Mouse (Mus musculus) midbrain, embryonic 16.5 days (tissue): Measurements from ENCODE around the gene Aagab. TPM values are rescaled to one million over a fixed set of nuclear protein-coding genes. Genes with fewer than 3 reads are reported as not detected.
A peak's percentile ranks its signal among the peaks of the same experiment; 100 is the strongest.

Experiments
- ATAC-seq: fragments of 200-750 bp; cut with Nextera tagmentation; 2 replicates; pipeline ENCODE4 v1.8.0; 2017; ENCODE audit warnings: moderate TSS enrichment
- H3K27ac ChIP-seq: fragments of 300-500 bp; sonication (generic); 2 replicates; pipeline ENCODE4 v1.5.1; 2014; ENCODE audit warnings: mild to moderate bottlenecking, low read length, mixed read lengths
- H3K27me3 ChIP-seq: fragments of 300-500 bp; sonication (generic); 2 replicates; pipeline ENCODE4 v1.6.1; 2014; ENCODE audit warnings: low read depth, low read length, mixed read lengths; ENCODE audit not compliant: control insufficient read depth, insufficient read depth
- H3K36me3 ChIP-seq: fragments of 300-500 bp; sonication (generic); 2 replicates; pipeline ENCODE4 v1.6.1; 2014; ENCODE audit warnings: mild to moderate bottlenecking, low read length, moderate library complexity, mixed read lengths; ENCODE audit not compliant: control insufficient read depth, insufficient read depth
- H3K4me1 ChIP-seq: fragments of 300-500 bp; sonication (generic); 2 replicates; pipeline ENCODE4 v1.6.1; 2014; ENCODE audit warnings: mild to moderate bottlenecking, low read length, mixed read lengths; ENCODE audit not compliant: control insufficient read depth, insufficient read depth
- H3K4me2 ChIP-seq: fragments of 300-500 bp; sonication (generic); 2 replicates; pipeline ENCODE4 v1.6.1; 2014; ENCODE audit warnings: mild to moderate bottlenecking, low read length, mixed read lengths
- H3K4me3 ChIP-seq: fragments of 300-500 bp; sonication (generic); 2 replicates; pipeline ENCODE4 v1.5.1; 2014; ENCODE audit warnings: low read depth, mild to moderate bottlenecking, low read length, moderate library complexity, mixed read lengths
- H3K9ac ChIP-seq: fragments of 300-500 bp; sonication (generic); 2 replicates; pipeline ENCODE4 v1.6.1; 2014; ENCODE audit warnings: low read depth, low read length, mixed read lengths
- H3K9me3 ChIP-seq: fragments of 300-500 bp; sonication (generic); replicated peaks from 2 replicates; pipeline ENCODE4 v1.6.1; 2014; ENCODE audit warnings: mild to moderate bottlenecking, low read length, mixed read lengths; ENCODE audit not compliant: control insufficient read depth, poor library complexity, severe bottlenecking
- WGBS: fragments of 180-500 bp; shearing (Covaris S2); extraction: QIAGEN DNeasy Blood & Tissue Kit; methylation state at CpG from one replicate; pipeline ENCODE4 v1.1.7; 2014; 5-methylcytosine and 5-hydroxymethylcytosine counted together
- polyA plus RNA-seq: library from polyadenylated mRNA; unstranded; fragments of >200 nt; fragmentation: Nextera tagmentation; extraction: Ambion mirVana; gene quantifications from 2 replicates; pipeline ENCODE4 v1.2.1, GENCODE M21; 2015

Gene Aagab
- polyA plus RNA-seq, 1 experiment from 2014 or later: 69.6 TPM

- 82% methylated on average over 9 of the region's 9 CpGs for whole genome bisulfite sequencing
- Histone ChIP-seq H3K4me3 (no peak overlapping the region), H3K9me3 (no peaks in the 10 kb centered on the region), H3K27me3 (no peaks in the 10 kb centered on the region), H3K4me1 (peaks cover 4% of the 10 kb centered on the region; the same call in 1 of the 2 replicates), H3K27ac (no peak overlapping the region), H3K4me2 (no peak overlapping the region), H3K36me3 (0 out of 2 replicates have a peak, but pooled peaks cover 2% of the 10 kb centered on the region), H3K9ac (no peak overlapping the region)
- ATAC-seq: no peak
These were observed 45.4 kb downstream of the Aagab start for GRCm38 (mm10) chr9:63647581-63648519.

DNA sequence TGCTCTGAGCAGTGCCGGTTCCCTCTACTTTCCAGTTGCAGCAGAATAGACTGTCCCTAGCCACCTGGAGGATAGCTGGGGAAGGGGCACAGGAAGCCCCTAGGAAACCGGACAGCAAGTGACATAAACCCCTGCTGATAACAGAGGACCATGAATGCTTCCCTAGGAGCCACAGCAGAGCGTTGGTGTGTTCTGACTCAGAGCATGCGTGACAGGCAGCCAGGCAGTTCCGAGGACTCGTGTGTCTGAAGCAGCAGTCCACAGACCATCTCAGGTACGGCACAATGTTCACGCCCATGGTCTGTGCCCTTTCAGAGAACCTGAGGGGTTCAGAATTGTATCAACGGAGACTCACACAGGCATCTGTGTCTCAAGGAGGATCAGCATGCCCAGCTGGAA lies 46.1 kb downstream of the Aagab start:
- Histone ChIP-seq H3K9me3 (no peaks in the 10 kb centered on the region), H3K4me2 (no peak overlapping the region), H3K27ac (no peak overlapping the region), H3K4me3 (no peak overlapping the region), H3K27me3 (no peaks in the 10 kb centered on the region), H3K9ac (no peak overlapping the region), H3K4me1 (peaks cover 6% of the 10 kb centered on the region; the same call in 1 of the 2 replicates), H3K36me3 (0 out of 2 replicates have a peak, but pooled peaks cover 2% of the 10 kb centered on the region)
- no peak for ATAC-seq
- 80% methylated on average over 9 of the region's 9 CpGs for WGBS

GRCm38 (mm10) chr9:63649841-63650545 lies 47.5 kb downstream of the Aagab start:
- 91% methylated on average over 8 of the region's 8 CpGs for WGBS
- H3K4me2 ChIP-seq: no peak overlapping the region
- H3K27ac ChIP-seq: no peak overlapping the region
- H3K4me3 ChIP-seq: no peak overlapping the region
- peaks cover 10% of the 10 kb centered on the region; the same call in 1 of the 2 replicates for H3K4me1 ChIP-seq
- H3K9me3 ChIP-seq: no peaks in the 10 kb centered on the region
- H3K36me3 ChIP-seq: no peaks in the 10 kb centered on the region
- no peak overlapping the region for H3K9ac ChIP-seq
- ATAC-seq: no peak
- H3K27me3 ChIP-seq: no peaks in the 10 kb centered on the region

DNA sequence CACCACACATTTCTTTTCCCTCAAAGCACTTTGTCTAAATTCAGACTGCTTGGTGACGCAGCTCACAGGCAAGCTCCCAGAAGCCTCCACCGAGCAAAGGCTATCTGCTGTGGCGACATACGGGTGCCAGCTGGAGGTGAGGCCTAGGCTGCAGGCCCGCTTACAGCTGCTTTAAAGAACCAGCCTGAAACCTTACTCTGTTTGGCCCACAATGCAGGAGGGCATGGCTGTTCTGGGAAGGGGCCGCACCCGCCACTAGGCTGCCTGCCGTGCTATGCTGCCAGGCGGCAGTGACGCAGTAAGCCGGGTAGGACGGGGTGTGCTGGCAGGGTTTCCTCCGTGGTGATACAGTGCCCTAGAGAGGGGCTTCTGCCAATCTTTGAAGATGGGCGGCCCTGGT lies 48.4 kb downstream of the Aagab start:
- H3K27me3 ChIP-seq: no peaks in the 10 kb centered on the region
- H3K4me3 ChIP-seq: no peak overlapping the region
- H3K4me2 ChIP-seq: no peak overlapping the region
- H3K9ac ChIP-seq: no peak overlapping the region
- no peaks in the 10 kb centered on the region for H3K36me3 ChIP-seq
- ATAC-seq: no peak
- no peaks in the 10 kb centered on the region for H3K9me3 ChIP-seq
- H3K4me1 ChIP-seq: peaks cover 12% of the 10 kb centered on the region; the same call in 1 of the 2 replicates
- H3K27ac ChIP-seq: peak overlapping the region; percentile 44; the same call in 1 of the 2 replicates
- WGBS: 75% methylated on average over 14 of the region's 14 CpGs

DNA sequence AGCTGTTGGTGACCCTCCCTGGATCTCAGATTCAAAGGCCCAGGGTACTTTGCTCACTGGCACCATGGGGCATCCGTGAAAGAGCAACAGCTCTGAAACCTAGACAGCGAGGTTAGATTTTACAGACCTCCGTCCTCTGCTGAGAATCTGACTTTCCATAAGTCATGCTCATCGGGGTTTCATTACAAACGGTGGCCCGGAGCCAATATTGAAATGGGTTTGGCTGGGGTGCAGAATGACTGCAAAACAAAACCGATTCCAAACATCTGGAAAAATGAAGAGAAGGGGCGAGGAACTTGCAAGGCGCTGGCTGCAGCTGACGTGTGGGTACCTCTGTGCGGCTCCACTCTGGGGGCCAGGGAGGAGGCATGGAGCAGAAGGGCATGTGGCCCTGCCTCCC lies 49.1 kb downstream of the Aagab start:
- H3K9ac ChIP-seq: no peak overlapping the region
- H3K4me3 ChIP-seq: no peak overlapping the region
- WGBS: 77% methylated on average over 11 of the region's 11 CpGs
- H3K9me3 ChIP-seq: no peaks in the 10 kb centered on the region
- H3K27ac ChIP-seq: no peak overlapping the region
- no peak for ATAC-seq
- peaks cover 12% of the 10 kb centered on the region; the same call in 1 of the 2 replicates for H3K4me1 ChIP-seq
- H3K4me2 ChIP-seq: no peak overlapping the region
- no peaks in the 10 kb centered on the region for H3K27me3 ChIP-seq
- H3K36me3 ChIP-seq: no peaks in the 10 kb centered on the region

- Histone ChIP-seq H3K4me3 (no peak overlapping the region), H3K4me2 (no peak overlapping the region), H3K9ac (no peak overlapping the region), H3K27me3 (no peaks in the 10 kb centered on the region), H3K9me3 (no peaks in the 10 kb centered on the region), H3K27ac (no peak overlapping the region), H3K4me1 (peaks cover 12% of the 10 kb centered on the region; the same call in 1 of the 2 replicates), H3K36me3 (no peaks in the 10 kb centered on the region)
- WGBS: 15% methylated on average over 7 of the region's 7 CpGs
- no peak for ATAC-seq
These were observed 51.2 kb downstream of the Aagab start for GRCm38 (mm10) chr9:63653666-63654065.

GRCm38 (mm10) chr9:63654575-63654974 lies 52.1 kb downstream of the Aagab start:
- H3K4me2 ChIP-seq: no peak overlapping the region
- H3K27me3 ChIP-seq: no peaks in the 10 kb centered on the region
- H3K36me3 ChIP-seq: no peaks in the 10 kb centered on the region
- H3K4me3 ChIP-seq: no peak overlapping the region
- ATAC-seq: no peak
- no peak overlapping the region for H3K27ac ChIP-seq
- H3K4me1 ChIP-seq: peaks cover 14% of the 10 kb centered on the region; the same call in 1 of the 2 replicates
- H3K9me3 ChIP-seq: no peaks in the 10 kb centered on the region
- 92% methylated on average over 8 of the region's 8 CpGs for WGBS
- no peak overlapping the region for H3K9ac ChIP-seq

GRCm38 (mm10) chr9:63655092-63655491 lies 52.6 kb downstream of the Aagab start:
- Histone ChIP-seq H3K4me2 (no peak overlapping the region), H3K27ac (no peak overlapping the region), H3K27me3 (no peaks in the 10 kb centered on the region), H3K9ac (no peak overlapping the region), H3K4me1 (peaks cover 14% of the 10 kb centered on the region; the same call in 1 of the 2 replicates), H3K9me3 (no peaks in the 10 kb centered on the region), H3K36me3 (no peaks in the 10 kb centered on the region), H3K4me3 (no peak overlapping the region)
- no peak for ATAC-seq
- WGBS: no CpG with 5 or more reads among the region's 1 CpGs
